Mouse (Mus musculus) kidney, adult 2 months (tissue): ENCODE results near the gene Tecpr1. TPM values are rescaled to one million over a fixed set of nuclear protein-coding genes. Genes with fewer than 3 reads are reported as not detected.
A peak's percentile ranks its signal among the peaks of the same experiment; 100 is the strongest.

ENCODE experiments used
- DNase-seq: peaks from one replicate; pipeline ENCODE4 v3.0.0; 2021
- H3K27ac ChIP-seq: fragments of 200-500 bp; 2 replicates; pipeline ENCODE4 v1.5.1; 2012; ENCODE audit warnings: low read depth, low read length, control low read depth, inconsistent platforms; ENCODE audit not compliant: insufficient read depth
- H3K27me3 ChIP-seq: fragments of 200-500 bp; replicated peaks from 2 replicates; pipeline ENCODE4 v1.6.1; 2012; ENCODE audit warnings: mild to moderate bottlenecking, moderate library complexity, low read length, inconsistent platforms; ENCODE audit not compliant: control insufficient read depth, insufficient read depth
- H3K36me3 ChIP-seq: fragments of 200-500 bp; 2 replicates; pipeline ENCODE4 v1.6.1; 2012; ENCODE audit warnings: mild to moderate bottlenecking, moderate library complexity, low read length, inconsistent platforms; ENCODE audit not compliant: control insufficient read depth, insufficient read depth
- H3K4me1 ChIP-seq: fragments of 200-500 bp; 2 replicates; pipeline ENCODE4 v1.6.1; 2011; ENCODE audit warnings: low read length; ENCODE audit not compliant: control insufficient read depth, insufficient read depth
- H3K4me3 ChIP-seq: fragments of 200-500 bp; 2 replicates; pipeline ENCODE4 v1.5.1; 2011; ENCODE audit warnings: mild to moderate bottlenecking, low read depth, low read length, control low read depth; ENCODE audit not compliant: insufficient read depth
- CTCF ChIP-seq: fragments of 200-500 bp; conservative IDR thresholded peaks from 2 replicates; pipeline ENCODE4 v1.5.1; 2011; ENCODE audit warnings: low read depth, mild to moderate bottlenecking, control low read depth, low read length, moderate library complexity, mixed read lengths; ENCODE audit not compliant: insufficient read depth, insufficient read length
- POLR2A ChIP-seq: fragments of 200-500 bp; IDR thresholded peaks from one replicate; pipeline ENCODE4 v1.6.1; 2011; ENCODE audit warnings: low read depth, low read length, control low read depth
- WGBS: fragments of 180-500 bp; shearing (Covaris S2); methylation state at CpG from one replicate; pipeline ENCODE4 v1.1.7; 2018; 5-methylcytosine and 5-hydroxymethylcytosine counted together
- polyA plus RNA-seq: library from polyadenylated mRNA; depleted of rRNA; stranded (reverse); fragments of >200 nt; gene quantifications from 2 replicates; pipeline ENCODE4 v1.2.3, GENCODE M21; 2012; rRNA removed

Tecpr1 gene
- polyA plus RNA-seq, 1 experiment = 35.6 TPM

DNA sequence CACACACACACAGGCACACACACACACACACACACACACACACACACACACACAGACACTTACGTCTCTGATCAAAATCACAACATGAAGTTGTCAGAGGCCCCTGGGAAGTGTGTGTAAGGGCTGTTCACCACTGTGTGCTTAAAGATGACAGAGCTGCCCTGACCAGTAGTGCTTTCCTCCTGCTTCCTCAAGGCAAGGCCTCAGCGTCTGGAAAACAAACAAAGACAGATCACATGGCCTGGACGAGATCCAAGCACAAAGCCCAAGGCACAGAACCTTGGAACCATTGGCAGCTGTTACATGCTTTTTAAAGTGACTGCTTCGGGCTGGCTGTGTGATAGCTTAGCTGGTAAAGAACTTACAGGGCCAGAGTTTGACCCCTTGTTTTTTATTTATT, 64.8 kb downstream of the Tecpr1 start:
- Histone ChIP-seq H3K4me1 (peaks cover 17% of the 10 kb centered on the region), H3K4me3 (no peak overlapping the region), H3K27me3 (no peaks in the 10 kb centered on the region), H3K27ac (peak overlapping the region; percentile 70; the same call in 1 of the 2 replicates), H3K36me3 (no peaks in the 10 kb centered on the region; the same call in 1 of the 2 replicates)
- 11% methylated on average over 4 of the region's 4 CpGs for WGBS
- TF ChIP-seq CTCF (no peak), POLR2A (no peak)
- DNase-seq = peak; percentile 97

DNA sequence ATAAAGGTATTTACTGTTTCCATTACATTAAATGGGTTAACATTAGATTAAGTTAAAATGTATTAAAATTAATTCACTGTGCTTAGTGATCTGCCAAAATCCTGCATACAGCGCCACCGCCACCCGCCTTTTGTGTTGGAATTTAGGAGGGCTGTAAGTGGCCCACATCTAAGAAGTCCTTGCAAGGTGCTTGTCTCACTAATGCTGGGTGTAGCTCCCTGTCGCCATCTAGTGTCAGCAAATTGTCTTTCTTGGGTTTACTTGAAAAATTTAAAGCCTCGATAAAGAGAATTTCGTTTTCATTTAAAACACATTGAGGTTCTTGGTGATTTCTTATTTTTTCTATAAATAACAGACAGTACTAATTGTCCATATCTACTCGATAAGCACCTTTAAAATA, 68.9 kb downstream of the Tecpr1 start:
- 15% methylated on average over 7 of the region's 7 CpGs for WGBS
- H3K36me3 ChIP-seq = no peaks in the 10 kb centered on the region; the same call in 1 of the 2 replicates
- TF ChIP-seq POLR2A = no peak
- peak; percentile 66 for TF ChIP-seq CTCF
- H3K4me1 ChIP-seq = peaks cover 10% of the 10 kb centered on the region
- DNase-seq = peak; percentile 73
- no peak overlapping the region for H3K4me3 ChIP-seq
- H3K27ac ChIP-seq = no peak overlapping the region
- no peaks in the 10 kb centered on the region for H3K27me3 ChIP-seq

DNA sequence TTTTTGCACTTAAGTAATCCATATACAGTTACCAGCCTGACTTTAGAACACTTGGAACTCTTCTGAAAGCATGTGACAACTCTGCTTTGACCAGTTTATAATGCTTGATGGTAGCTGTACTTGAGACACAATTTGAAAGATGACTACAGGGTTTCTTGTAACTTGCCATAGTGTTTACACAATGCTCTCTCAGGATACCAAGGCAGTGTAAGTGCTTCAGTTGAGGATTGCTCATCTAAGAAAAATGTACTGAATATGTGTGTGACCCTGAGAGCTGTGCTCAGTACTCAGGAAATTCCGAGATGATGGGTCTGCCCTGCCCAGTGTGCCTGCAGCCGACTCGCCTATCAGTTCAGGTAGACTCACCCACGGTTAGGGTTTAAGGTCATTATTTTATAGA, 72.1 kb downstream of the Tecpr1 start:
- WGBS = 85% methylated on average over 4 of the region's 4 CpGs
- H3K27me3 ChIP-seq = no peaks in the 10 kb centered on the region
- H3K36me3 ChIP-seq = peaks cover 1% of the 10 kb centered on the region; the same call in 1 of the 2 replicates
- DNase-seq = no peak
- no peak for TF ChIP-seq POLR2A
- TF ChIP-seq CTCF = no peak
- no peak overlapping the region for H3K27ac ChIP-seq
- H3K4me3 ChIP-seq = no peak overlapping the region
- H3K4me1 ChIP-seq = no peaks in the 10 kb centered on the region

DNA sequence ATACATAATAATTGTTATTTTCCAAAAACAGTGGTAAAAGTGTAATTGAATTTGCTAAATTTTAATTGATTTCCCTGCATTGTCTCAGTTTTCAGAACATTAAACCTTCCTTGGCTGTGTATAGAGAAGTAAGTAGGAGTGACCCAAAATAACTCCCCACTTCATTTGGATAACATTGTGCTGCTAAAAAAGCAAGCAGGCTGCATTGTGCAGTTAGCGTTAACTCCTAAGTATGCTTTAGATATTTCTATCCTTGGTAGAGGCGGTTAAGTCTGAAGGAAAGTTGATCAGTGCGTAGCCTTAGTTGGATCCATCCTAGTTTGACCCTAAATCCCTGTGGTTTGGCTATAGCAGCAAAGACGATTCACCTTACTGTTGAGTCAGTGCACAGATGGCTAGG, 73.9 kb downstream of the Tecpr1 start:
- no peak for TF ChIP-seq CTCF
- no peak for TF ChIP-seq POLR2A
- Histone ChIP-seq H3K27me3 (no peaks in the 10 kb centered on the region), H3K27ac (no peak overlapping the region), H3K4me3 (no peak overlapping the region), H3K36me3 (peaks cover 1% of the 10 kb centered on the region; the same call in 1 of the 2 replicates), H3K4me1 (no peaks in the 10 kb centered on the region)
- WGBS = 95% methylated on average over 4 of the region's 4 CpGs
- no peak for DNase-seq

DNA sequence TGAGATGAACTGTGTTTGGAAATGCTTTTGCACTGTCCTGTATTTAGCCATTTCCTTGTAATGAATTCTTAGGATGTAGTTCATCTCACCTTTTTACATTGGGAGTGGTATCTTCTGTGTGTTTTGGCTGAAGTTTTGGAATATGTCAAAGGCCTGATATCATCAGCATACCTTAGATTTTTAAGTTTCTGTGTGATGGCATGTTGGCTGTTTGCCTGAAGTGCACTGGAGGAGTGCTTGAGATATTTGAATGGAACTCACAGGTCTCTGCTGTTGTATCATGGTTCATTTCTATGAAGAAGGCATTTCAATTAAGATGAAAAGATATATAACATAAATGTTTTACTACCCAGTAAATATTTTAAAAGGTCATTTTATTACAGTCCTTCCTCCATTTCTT, 76.5 kb downstream of the Tecpr1 start:
- H3K36me3 ChIP-seq = peaks cover 1% of the 10 kb centered on the region; the same call in 1 of the 2 replicates

More for the DNA sequence above, 76.5 kb downstream of the Tecpr1 start:
- Histone ChIP-seq H3K27me3 (no peaks in the 10 kb centered on the region), H3K27ac (no peak overlapping the region), H3K4me1 (no peaks in the 10 kb centered on the region), H3K4me3 (no peak overlapping the region)
- TF ChIP-seq POLR2A (no peak), CTCF (no peak)
- DNase-seq = no peak

Other genes with a start within 250 kb of the Tecpr1 start
- gene Ccz1, start 208.7 kb downstream of the Tecpr1 start, polyA plus RNA-seq = 12.9 and 17.3 TPM in 2 replicates
- gene Ocm, start 196.9 kb downstream of the Tecpr1 start, polyA plus RNA-seq = not detected in 2 replicates
- 29.9 and 30.6 TPM in 2 replicates for gene Lmtk2, start 123.2 kb downstream of the Tecpr1 start, polyA plus RNA-seq
- gene Bhlha15, start 33.3 kb downstream of the Tecpr1 start, polyA plus RNA-seq = 0.14 and 0.24 TPM in 2 replicates
- gene Bri3, start 20.8 kb upstream of the Tecpr1 start, polyA plus RNA-seq = 190 and 242 TPM in 2 replicates
- gene Baiap2l1, start 134.5 kb upstream of the Tecpr1 start, polyA plus RNA-seq = 10.7 and 10.8 TPM in 2 replicates